Mouse (Mus musculus): ENCODE results near the gene 2310061N02Rik. TPM values are rescaled to one million over a fixed set of nuclear protein-coding genes. Genes with fewer than 3 reads are reported as not detected.

Gene 2310061N02Rik
- polyA plus RNA-seq, 1 experiment from 2014 or later = not detected

GRCm38 (mm10) chr16:88710757-88711156 is 3.0 kb upstream of the 2310061N02Rik start:
- Histone ChIP-seq H3K27ac (no peak overlapping the region), H3K36me3 (replicated peaks; ENCODE audit: control insufficient read depth, insufficient read depth) (no peaks in the 10 kb centered on the region), H3K4me3 (replicated peaks; ENCODE audit: low read length) (no peak overlapping the region), H3K4me2 (replicated peaks) (no peak overlapping the region), H3K9me3 (ENCODE audit: control insufficient read depth, low read length) (no peaks in the 10 kb centered on the region), H3K4me1 (replicated peaks; ENCODE audit: control insufficient read depth, insufficient read depth, low read length) (no peaks in the 10 kb centered on the region), H3K9ac (no peak overlapping the region), H3K27me3 (ENCODE audit: control insufficient read depth, insufficient read depth, low read length) (no peaks in the 10 kb centered on the region)
- DNase-seq (ENCODE audit: low spot score) (no peak), ATAC-seq (ENCODE audit: low FRiP score) (no peak)
- 79% methylated on average over 4 of the region's 4 CpGs for WGBS

DNA sequence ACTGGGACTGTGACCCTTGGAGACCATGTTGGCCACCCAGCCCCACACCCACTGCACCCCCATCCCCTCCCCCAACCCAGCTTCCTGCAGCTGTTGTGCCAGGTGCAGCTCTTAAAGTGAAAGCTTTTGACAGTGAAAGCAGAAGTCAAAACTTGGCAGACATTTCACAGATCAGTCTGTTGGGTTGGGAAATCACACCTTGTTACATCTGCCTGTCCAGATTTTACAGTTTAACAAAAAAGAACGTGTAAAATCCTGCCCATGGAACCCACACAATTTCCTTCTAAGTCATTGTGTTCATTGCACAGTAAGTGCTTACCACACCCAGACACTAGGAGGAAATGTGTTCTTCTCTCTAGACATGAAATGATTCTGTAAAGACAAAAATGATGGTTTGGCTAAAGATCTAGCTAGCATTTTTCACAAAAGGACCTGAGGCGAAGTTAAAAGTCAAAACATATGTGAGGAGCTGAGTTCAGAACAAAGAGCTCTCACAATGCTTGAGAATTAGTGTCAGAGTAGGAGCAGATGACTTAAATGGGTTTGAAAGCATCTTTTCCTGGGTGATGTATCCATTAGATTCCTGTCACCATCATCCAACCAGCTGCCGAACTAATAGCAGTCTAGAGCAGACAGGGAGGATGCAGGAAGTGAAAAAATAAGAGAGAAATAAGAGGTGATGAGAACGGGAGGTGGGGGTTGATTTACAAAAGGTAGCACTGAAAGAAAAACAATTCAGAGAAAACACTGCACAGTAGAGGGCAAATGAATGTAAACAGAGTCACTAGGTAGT is 6.5 kb downstream of the 2310061N02Rik start:
- WGBS = 59% methylated on average over 4 of the region's 4 CpGs
- Histone ChIP-seq H3K4me3 (replicated peaks; ENCODE audit: low read length) (no peak overlapping the region), H3K36me3 (replicated peaks; ENCODE audit: control insufficient read depth, insufficient read depth) (no peaks in the 10 kb centered on the region), H3K9ac (no peak overlapping the region), H3K27ac (no peak overlapping the region), H3K4me2 (replicated peaks) (no peak overlapping the region), H3K27me3 (ENCODE audit: control insufficient read depth, insufficient read depth, low read length) (no peaks in the 10 kb centered on the region), H3K9me3 (ENCODE audit: control insufficient read depth, low read length) (no peaks in the 10 kb centered on the region), H3K4me1 (replicated peaks; ENCODE audit: control insufficient read depth, insufficient read depth, low read length) (no peaks in the 10 kb centered on the region)
- ATAC-seq (ENCODE audit: low FRiP score) (no peak), DNase-seq (ENCODE audit: low spot score) (no peak)

GRCm38 (mm10) chr16:88696256-88696655 is 11.5 kb downstream of the 2310061N02Rik start:
- no peak for DNase-seq (ENCODE audit: low spot score)
- no peak for ATAC-seq (ENCODE audit: low FRiP score)
- H3K4me1 ChIP-seq (replicated peaks; ENCODE audit: control insufficient read depth, insufficient read depth, low read length) = no peaks in the 10 kb centered on the region
- no peaks in the 10 kb centered on the region for H3K36me3 ChIP-seq (replicated peaks; ENCODE audit: control insufficient read depth, insufficient read depth)
- H3K4me2 ChIP-seq (replicated peaks) = no peak overlapping the region
- no peak overlapping the region for H3K4me3 ChIP-seq (replicated peaks; ENCODE audit: low read length)
- no peaks in the 10 kb centered on the region for H3K27me3 ChIP-seq (ENCODE audit: control insufficient read depth, insufficient read depth, low read length)
- H3K9ac ChIP-seq = no peak overlapping the region
- WGBS = 80% methylated on average over 4 of the region's 4 CpGs
- H3K9me3 ChIP-seq (ENCODE audit: control insufficient read depth, low read length) = no peaks in the 10 kb centered on the region
- H3K27ac ChIP-seq = no peak overlapping the region

DNA sequence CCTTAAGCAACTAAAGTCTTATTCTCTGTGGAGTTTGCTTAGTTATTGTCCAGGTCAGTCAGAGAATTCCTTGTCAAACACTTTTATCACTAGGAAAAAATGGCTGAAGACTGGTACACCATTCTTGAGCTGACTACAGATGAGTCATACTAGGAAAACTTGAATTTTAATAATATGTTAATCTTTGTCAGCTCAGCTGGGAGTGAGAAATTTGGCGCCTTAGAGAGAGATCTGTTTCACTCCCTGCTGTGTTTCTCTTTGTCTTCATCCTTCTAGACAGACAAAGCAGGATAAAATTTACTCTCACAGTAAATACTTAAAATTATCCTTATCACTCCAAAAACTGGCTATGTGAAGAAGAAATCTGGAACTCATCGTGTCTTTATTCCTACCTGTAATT is 26.5 kb downstream of the 2310061N02Rik start:
- no peak overlapping the region for H3K4me2 ChIP-seq (replicated peaks)
- peak; percentile 8; the same call in 1 of the 2 replicates for ATAC-seq (ENCODE audit: low FRiP score)
- no peak overlapping the region for H3K27ac ChIP-seq
- no peak overlapping the region for H3K9ac ChIP-seq
- no peaks in the 10 kb centered on the region for H3K36me3 ChIP-seq (replicated peaks; ENCODE audit: control insufficient read depth, insufficient read depth)
- no peaks in the 10 kb centered on the region for H3K27me3 ChIP-seq (ENCODE audit: control insufficient read depth, insufficient read depth, low read length)
- H3K9me3 ChIP-seq (ENCODE audit: control insufficient read depth, low read length) = no peaks in the 10 kb centered on the region
- H3K4me3 ChIP-seq (replicated peaks; ENCODE audit: low read length) = no peak overlapping the region
- no peaks in the 10 kb centered on the region for H3K4me1 ChIP-seq (replicated peaks; ENCODE audit: control insufficient read depth, insufficient read depth, low read length)
- no peak for DNase-seq (ENCODE audit: low spot score)
- WGBS = 36% methylated on average over 2 of the region's 2 CpGs

GRCm38 (mm10) chr16:88679099-88679498 is 28.7 kb downstream of the 2310061N02Rik start:
- ATAC-seq (ENCODE audit: low FRiP score) (no peak), DNase-seq (ENCODE audit: low spot score) (no peak)
- Histone ChIP-seq H3K36me3 (replicated peaks; ENCODE audit: control insufficient read depth, insufficient read depth) (no peaks in the 10 kb centered on the region), H3K9me3 (ENCODE audit: control insufficient read depth, low read length) (no peaks in the 10 kb centered on the region), H3K4me1 (replicated peaks; ENCODE audit: control insufficient read depth, insufficient read depth, low read length) (no peaks in the 10 kb centered on the region), H3K27me3 (ENCODE audit: control insufficient read depth, insufficient read depth, low read length) (no peaks in the 10 kb centered on the region), H3K27ac (no peak overlapping the region), H3K4me3 (replicated peaks; ENCODE audit: low read length) (no peak overlapping the region), H3K4me2 (replicated peaks) (no peak overlapping the region), H3K9ac (no peak overlapping the region)
- whole genome bisulfite sequencing = 89% methylated on average over 6 of the region's 6 CpGs

- H3K9me3 ChIP-seq (ENCODE audit: control insufficient read depth, low read length) = no peaks in the 10 kb centered on the region
- H3K27ac ChIP-seq = no peak within 1 kb of the TSS
- H3K4me1 ChIP-seq (replicated peaks; ENCODE audit: control insufficient read depth, insufficient read depth, low read length) = no peaks in the 10 kb centered on the region
- no peak for DNase-seq (ENCODE audit: low spot score)
- H3K27me3 ChIP-seq (ENCODE audit: control insufficient read depth, insufficient read depth, low read length) = no peaks in the 10 kb centered on the region
- H3K4me2 ChIP-seq (replicated peaks) = no peak within 1 kb of the TSS
- H3K36me3 ChIP-seq (replicated peaks; ENCODE audit: control insufficient read depth, insufficient read depth) = no peaks in the 10 kb centered on the region
- no peak for ATAC-seq (ENCODE audit: low FRiP score)
- WGBS = 94% methylated on average over 4 of the region's 4 CpGs
- no peak within 1 kb of the TSS for H3K9ac ChIP-seq
- no peak within 1 kb of the TSS for H3K4me3 ChIP-seq (replicated peaks; ENCODE audit: low read length)
Measured at GRCm38 (mm10) chr16:88671571-88671970, 36.2 kb downstream of the 2310061N02Rik start, which contains the start of gene Krtap27-1. Gene Krtap27-1, minus strand, starts transcription at chr16:88671671.

- Histone ChIP-seq H3K27me3 (ENCODE audit: control insufficient read depth, insufficient read depth, low read length) (no peaks in the 10 kb centered on the region), H3K4me3 (replicated peaks; ENCODE audit: low read length) (no peak overlapping the region), H3K36me3 (replicated peaks; ENCODE audit: control insufficient read depth, insufficient read depth) (no peaks in the 10 kb centered on the region), H3K4me1 (replicated peaks; ENCODE audit: control insufficient read depth, insufficient read depth, low read length) (no peaks in the 10 kb centered on the region), H3K27ac (no peak overlapping the region), H3K9ac (no peak overlapping the region), H3K9me3 (ENCODE audit: control insufficient read depth, low read length) (no peaks in the 10 kb centered on the region), H3K4me2 (replicated peaks) (no peak overlapping the region)
- WGBS = 60% methylated on average over 1 of the region's 1 CpGs
- DNase-seq (ENCODE audit: low spot score) (peak; percentile 38), ATAC-seq (ENCODE audit: low FRiP score) (peak; percentile 71)
Measured at GRCm38 (mm10) chr16:88657426-88657825, 50.3 kb downstream of the 2310061N02Rik start.

Other genes with a start within 250 kb of the 2310061N02Rik start
- not detected in 2 replicates for gene Cldn17, start 201.0 kb downstream of the 2310061N02Rik start, polyA plus RNA-seq (2014; fragmentation: Nextera tagmentation; extraction: Ambion mirVana)
- gene Cldn8, start 144.8 kb downstream of the 2310061N02Rik start, polyA plus RNA-seq (2014; fragmentation: Nextera tagmentation; extraction: Ambion mirVana) = not detected in 2 replicates
- not detected in 2 replicates for gene Krtap24-1, start 95.7 kb downstream of the 2310061N02Rik start, polyA plus RNA-seq (2014; fragmentation: Nextera tagmentation; extraction: Ambion mirVana)
- not detected in 2 replicates for gene 2310079G19Rik, start 80.3 kb downstream of the 2310061N02Rik start, polyA plus RNA-seq (2014; fragmentation: Nextera tagmentation; extraction: Ambion mirVana)
- not detected in 2 replicates for gene Krtap26-1, start 60.2 kb downstream of the 2310061N02Rik start, polyA plus RNA-seq (2014; fragmentation: Nextera tagmentation; extraction: Ambion mirVana)
- not detected in 2 replicates for gene Krtap27-1, start 36.3 kb downstream of the 2310061N02Rik start, polyA plus RNA-seq (2014; fragmentation: Nextera tagmentation; extraction: Ambion mirVana)
- gene Krtap13-1, start 20.9 kb upstream of the 2310061N02Rik start, polyA plus RNA-seq (2014; fragmentation: Nextera tagmentation; extraction: Ambion mirVana) = not detected in 2 replicates
- not detected in 2 replicates for gene Krtap13, start 43.7 kb upstream of the 2310061N02Rik start, polyA plus RNA-seq (2014; fragmentation: Nextera tagmentation; extraction: Ambion mirVana)
- not detected in 2 replicates for gene 2310034C09Rik, start 50.9 kb upstream of the 2310061N02Rik start, polyA plus RNA-seq (2014; fragmentation: Nextera tagmentation; extraction: Ambion mirVana)
- gene 2310057N15Rik, start 66.2 kb upstream of the 2310061N02Rik start, polyA plus RNA-seq (2014; fragmentation: Nextera tagmentation; extraction: Ambion mirVana) = not detected in 2 replicates
- not detected in 2 replicates for gene Gm5965, start 69.9 kb upstream of the 2310061N02Rik start, polyA plus RNA-seq (2014; fragmentation: Nextera tagmentation; extraction: Ambion mirVana)
- not detected in 2 replicates for gene Gm20741, start 104.3 kb upstream of the 2310061N02Rik start, polyA plus RNA-seq (2014; fragmentation: Nextera tagmentation; extraction: Ambion mirVana)
- not detected in 2 replicates for gene Krtap15, start 112.3 kb upstream of the 2310061N02Rik start, polyA plus RNA-seq (2014; fragmentation: Nextera tagmentation; extraction: Ambion mirVana)
- not detected in 2 replicates for gene Krtap14, start 118.2 kb upstream of the 2310061N02Rik start, polyA plus RNA-seq (2014; fragmentation: Nextera tagmentation; extraction: Ambion mirVana)
- gene Krtap19-1, start 161.4 kb upstream of the 2310061N02Rik start, polyA plus RNA-seq (2014; fragmentation: Nextera tagmentation; extraction: Ambion mirVana) = not detected in 2 replicates
- not detected in 2 replicates for gene Krtap19-2, start 166.3 kb upstream of the 2310061N02Rik start, polyA plus RNA-seq (2014; fragmentation: Nextera tagmentation; extraction: Ambion mirVana)
- gene Krtap19-3, start 170.1 kb upstream of the 2310061N02Rik start, polyA plus RNA-seq (2014; fragmentation: Nextera tagmentation; extraction: Ambion mirVana) = not detected in 2 replicates
- not detected in 2 replicates for gene Krtap19-4, start 177.1 kb upstream of the 2310061N02Rik start, polyA plus RNA-seq (2014; fragmentation: Nextera tagmentation; extraction: Ambion mirVana)
- gene Krtap19-5, start 188.5 kb upstream of the 2310061N02Rik start, polyA plus RNA-seq (2014; fragmentation: Nextera tagmentation; extraction: Ambion mirVana) = not detected in 2 replicates
- gene Krtap19-9b, start 224.3 kb upstream of the 2310061N02Rik start, polyA plus RNA-seq (2014; fragmentation: Nextera tagmentation; extraction: Ambion mirVana) = not detected in 2 replicates

All from hindbrain, embryonic 14.5 days (tissue).